Mouse (Mus musculus): ENCODE results near the gene Agbl1.

DNA sequence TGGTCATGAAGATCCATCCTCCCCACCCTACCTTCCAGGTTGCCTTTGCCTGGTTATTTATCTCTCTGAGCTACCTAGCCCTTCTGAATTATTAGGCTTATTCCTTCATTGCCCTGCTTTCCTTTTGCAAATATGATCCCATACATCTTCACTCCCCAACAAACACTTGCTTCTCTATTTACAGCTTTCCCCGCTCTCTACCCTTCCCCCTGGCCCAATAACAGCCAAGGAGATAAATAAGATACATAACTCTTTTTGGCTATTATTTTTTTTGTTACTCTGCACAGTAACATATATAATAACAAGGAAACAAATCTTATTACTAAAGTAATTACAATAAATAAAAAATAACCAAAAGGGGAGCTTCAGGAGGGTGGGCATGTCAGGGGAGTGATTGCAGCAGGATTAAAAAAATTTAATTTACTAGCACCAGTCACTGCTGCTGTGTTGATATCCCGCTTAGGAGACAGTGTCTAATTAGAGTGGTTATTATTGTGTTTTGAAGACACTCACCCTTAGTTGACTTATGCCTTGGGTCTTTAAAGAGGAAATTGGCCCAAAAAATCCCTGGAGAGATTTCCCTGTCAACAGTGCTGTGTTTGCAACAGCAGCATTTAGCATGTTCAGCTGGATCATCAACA, 370.5 kb downstream of the Agbl1 start:
- TF ChIP-seq CTCF (IDR thresholded peaks at IDR 0.05; ENCODE audit: control insufficient read depth, insufficient read depth, insufficient read length) (no peak), MYOG (IDR thresholded peaks at IDR 0.05; ENCODE audit: control insufficient read depth, extremely low read depth, insufficient read length) (no peak)

Measured in C2C12 (cell line).